Mouse (Mus musculus) kidney, adult 2 months (tissue): Measurements from ENCODE around the gene Rbm20. TPM values are rescaled to one million over a fixed set of nuclear protein-coding genes. Genes with fewer than 3 reads are reported as not detected.

Source experiments
- DNase-seq: peaks from one replicate; pipeline ENCODE4 v3.0.0; 2021
- H3K27ac ChIP-seq: fragments of 200-500 bp; 2 replicates; pipeline ENCODE4 v1.5.1; 2012; ENCODE audit warnings: low read depth, low read length, control low read depth, inconsistent platforms; ENCODE audit not compliant: insufficient read depth
- H3K27me3 ChIP-seq: fragments of 200-500 bp; replicated peaks from 2 replicates; pipeline ENCODE4 v1.6.1; 2012; ENCODE audit warnings: mild to moderate bottlenecking, moderate library complexity, low read length, inconsistent platforms; ENCODE audit not compliant: control insufficient read depth, insufficient read depth
- H3K36me3 ChIP-seq: fragments of 200-500 bp; 2 replicates; pipeline ENCODE4 v1.6.1; 2012; ENCODE audit warnings: mild to moderate bottlenecking, moderate library complexity, low read length, inconsistent platforms; ENCODE audit not compliant: control insufficient read depth, insufficient read depth
- H3K4me1 ChIP-seq: fragments of 200-500 bp; 2 replicates; pipeline ENCODE4 v1.6.1; 2011; ENCODE audit warnings: low read length; ENCODE audit not compliant: control insufficient read depth, insufficient read depth
- H3K4me3 ChIP-seq: fragments of 200-500 bp; 2 replicates; pipeline ENCODE4 v1.5.1; 2011; ENCODE audit warnings: mild to moderate bottlenecking, low read depth, low read length, control low read depth; ENCODE audit not compliant: insufficient read depth
- CTCF ChIP-seq: fragments of 200-500 bp; conservative IDR thresholded peaks from 2 replicates; pipeline ENCODE4 v1.5.1; 2011; ENCODE audit warnings: low read depth, mild to moderate bottlenecking, control low read depth, low read length, moderate library complexity, mixed read lengths; ENCODE audit not compliant: insufficient read depth, insufficient read length
- POLR2A ChIP-seq: fragments of 200-500 bp; IDR thresholded peaks from one replicate; pipeline ENCODE4 v1.6.1; 2011; ENCODE audit warnings: low read depth, low read length, control low read depth
- WGBS: fragments of 180-500 bp; shearing (Covaris S2); methylation state at CpG from one replicate; pipeline ENCODE4 v1.1.7; 2018; 5-methylcytosine and 5-hydroxymethylcytosine counted together
- polyA plus RNA-seq: library from polyadenylated mRNA; depleted of rRNA; stranded (reverse); fragments of >200 nt; gene quantifications from 2 replicates; pipeline ENCODE4 v1.2.3, GENCODE M21; 2012

Gene Rbm20
- polyA plus RNA-seq, 1 experiment = 4.3 TPM

DNA sequence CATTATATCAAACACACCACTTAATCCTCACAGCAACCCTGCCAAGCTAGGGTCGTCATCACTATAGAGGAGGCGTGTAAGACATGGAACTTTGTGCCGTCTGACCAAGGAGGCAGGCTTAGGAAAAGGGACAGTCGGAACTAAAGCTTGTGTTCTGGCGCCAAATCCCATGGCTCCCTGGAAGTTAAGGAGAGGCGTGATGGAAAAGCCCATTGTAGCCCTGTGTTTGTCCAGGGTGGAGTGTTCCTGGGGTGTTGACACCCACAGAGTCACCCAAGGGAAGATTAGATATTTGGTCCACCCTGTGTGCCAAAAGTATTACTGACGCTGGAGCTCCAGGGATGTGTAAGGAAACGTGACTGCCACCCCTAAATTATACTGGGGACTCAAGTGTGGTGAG, 166.9 kb downstream of the Rbm20 start:
- no peaks in the 10 kb centered on the region for H3K36me3 ChIP-seq
- WGBS = 92% methylated on average over 8 of the region's 8 CpGs
- no peaks in the 10 kb centered on the region for H3K4me1 ChIP-seq
- H3K27ac ChIP-seq = no peak overlapping the region
- no peak overlapping the region for H3K4me3 ChIP-seq
- TF ChIP-seq POLR2A = no peak
- TF ChIP-seq CTCF = no peak
- no peak for DNase-seq
- H3K27me3 ChIP-seq = no peaks in the 10 kb centered on the region

DNA sequence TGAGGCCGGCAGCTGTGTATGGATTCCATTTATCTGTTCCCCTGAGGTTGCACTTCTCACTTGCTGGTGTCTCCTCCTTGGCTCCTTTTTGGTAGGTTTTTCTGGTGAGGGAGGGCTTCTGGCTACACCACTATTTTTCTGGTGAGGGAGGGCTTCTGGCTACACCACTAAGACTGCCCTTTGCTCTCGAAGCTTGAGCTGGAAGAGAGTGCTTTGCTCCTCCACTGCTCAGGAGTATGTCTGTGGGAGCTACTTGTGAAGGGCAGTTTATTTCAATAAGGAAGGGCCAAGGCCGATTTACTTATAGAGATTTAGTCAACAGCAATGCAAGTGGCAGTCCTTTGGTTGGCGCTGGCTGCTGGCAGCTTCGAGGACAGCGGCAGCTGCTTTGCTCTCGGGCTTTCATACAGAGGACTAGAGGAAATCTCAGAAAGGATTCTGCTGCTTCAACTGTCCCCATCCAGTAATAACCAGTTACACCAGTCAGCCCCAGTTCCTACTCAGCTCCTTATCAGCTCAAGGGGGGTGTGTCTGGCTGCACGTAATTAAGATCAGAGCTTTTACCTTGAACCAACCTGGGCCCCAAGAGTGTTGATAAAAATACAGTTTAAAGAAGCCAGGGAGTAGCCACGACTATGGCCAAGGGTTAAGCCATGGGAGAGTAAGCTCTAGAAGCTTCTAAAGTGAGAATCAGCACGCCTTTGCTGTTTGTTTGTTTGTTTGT, 171.3 kb downstream of the Rbm20 start:
- no peaks in the 10 kb centered on the region for H3K36me3 ChIP-seq
- TF ChIP-seq POLR2A (no peak), CTCF (no peak)
- DNase-seq = no peak
- no peaks in the 10 kb centered on the region for H3K27me3 ChIP-seq
- WGBS = 83% methylated on average over 10 of the region's 10 CpGs
- no peak overlapping the region for H3K4me3 ChIP-seq
- H3K27ac ChIP-seq = no peak overlapping the region
- H3K4me1 ChIP-seq = peaks cover 23% of the 10 kb centered on the region

DNA sequence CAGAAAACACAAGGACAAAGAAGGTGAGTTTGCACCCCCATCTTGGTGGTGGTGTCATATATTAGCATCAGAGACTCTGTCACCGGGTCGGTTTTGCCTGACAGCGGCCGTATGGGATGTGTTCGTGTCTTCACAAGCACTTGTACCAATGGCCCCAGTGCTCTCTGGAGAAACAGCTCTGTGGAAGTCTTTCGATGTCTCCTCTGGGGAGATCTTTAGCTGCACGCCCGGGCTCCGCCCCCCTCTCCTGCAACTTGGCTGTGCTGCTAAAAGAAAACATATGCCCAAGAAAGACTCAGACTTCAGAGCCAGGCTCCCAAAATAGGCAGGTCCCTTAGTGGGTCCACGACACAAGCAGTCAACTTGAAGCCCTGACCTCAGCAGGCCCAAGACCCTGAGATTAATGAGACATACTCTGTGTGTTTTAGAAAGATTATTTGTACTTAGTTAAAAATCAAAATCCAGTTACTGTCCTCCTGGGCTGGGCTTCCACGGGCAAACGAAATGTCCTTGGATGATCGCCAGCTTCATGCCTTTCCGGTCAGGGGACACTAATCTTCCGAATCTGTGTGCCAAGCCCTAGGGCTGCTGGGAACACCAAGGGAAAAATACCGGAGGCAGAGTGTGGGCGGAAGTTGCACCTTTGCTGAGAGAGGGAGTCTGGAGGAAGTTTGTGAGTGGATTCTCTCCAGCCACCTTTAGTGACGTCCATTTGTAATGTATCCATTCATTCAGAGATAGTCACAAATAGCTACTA, 173.2 kb downstream of the Rbm20 start:
- peaks cover 27% of the 10 kb centered on the region for H3K4me1 ChIP-seq
- H3K27me3 ChIP-seq = no peaks in the 10 kb centered on the region
- WGBS = 21% methylated on average over 18 of the region's 18 CpGs
- TF ChIP-seq POLR2A (no peak), CTCF (no peak)
- DNase-seq = peak; percentile 93
- peak overlapping the region; percentile 89 for H3K27ac ChIP-seq
- H3K4me3 ChIP-seq = no peak overlapping the region
- H3K36me3 ChIP-seq = no peaks in the 10 kb centered on the region

DNA sequence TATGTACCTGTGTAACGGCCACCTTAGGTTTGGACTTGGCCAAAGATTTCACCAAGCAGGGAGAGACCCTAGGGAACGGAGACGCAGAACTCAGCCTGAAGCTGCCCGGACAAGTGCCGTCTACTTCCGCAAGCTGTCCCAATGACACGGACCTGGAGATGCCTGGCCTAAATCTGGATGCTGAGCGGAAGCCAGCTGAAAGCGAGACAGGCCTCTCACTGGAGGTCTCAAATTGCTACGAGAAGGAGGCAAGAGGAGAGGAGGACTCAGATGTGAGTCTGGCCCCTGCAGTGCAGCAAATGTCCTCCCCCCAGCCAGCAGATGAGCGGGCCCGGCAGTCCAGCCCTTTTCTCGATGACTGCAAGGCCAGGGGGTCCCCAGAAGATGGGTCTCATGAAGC, 174.2 kb downstream of the Rbm20 start:
- no peaks in the 10 kb centered on the region for H3K27me3 ChIP-seq
- peak overlapping the region; percentile 40 for H3K27ac ChIP-seq
- TF ChIP-seq POLR2A (no peak), CTCF (no peak)
- no peaks in the 10 kb centered on the region for H3K36me3 ChIP-seq
- DNase-seq = no peak
- WGBS = 85% methylated on average over 13 of the region's 13 CpGs
- H3K4me3 ChIP-seq = no peak overlapping the region
- H3K4me1 ChIP-seq = peaks cover 27% of the 10 kb centered on the region

GRCm38 (mm10) chr19:53851826-53852698, 175.0 kb downstream of the Rbm20 start:
- no peak for DNase-seq
- no peak overlapping the region for H3K4me3 ChIP-seq
- no peaks in the 10 kb centered on the region for H3K36me3 ChIP-seq
- TF ChIP-seq POLR2A (no peak), CTCF (no peak)
- peaks cover 27% of the 10 kb centered on the region for H3K4me1 ChIP-seq
- 68% methylated on average over 14 of the region's 14 CpGs for WGBS
- no peaks in the 10 kb centered on the region for H3K27me3 ChIP-seq
- peak overlapping the region; percentile 92 for H3K27ac ChIP-seq

DNA sequence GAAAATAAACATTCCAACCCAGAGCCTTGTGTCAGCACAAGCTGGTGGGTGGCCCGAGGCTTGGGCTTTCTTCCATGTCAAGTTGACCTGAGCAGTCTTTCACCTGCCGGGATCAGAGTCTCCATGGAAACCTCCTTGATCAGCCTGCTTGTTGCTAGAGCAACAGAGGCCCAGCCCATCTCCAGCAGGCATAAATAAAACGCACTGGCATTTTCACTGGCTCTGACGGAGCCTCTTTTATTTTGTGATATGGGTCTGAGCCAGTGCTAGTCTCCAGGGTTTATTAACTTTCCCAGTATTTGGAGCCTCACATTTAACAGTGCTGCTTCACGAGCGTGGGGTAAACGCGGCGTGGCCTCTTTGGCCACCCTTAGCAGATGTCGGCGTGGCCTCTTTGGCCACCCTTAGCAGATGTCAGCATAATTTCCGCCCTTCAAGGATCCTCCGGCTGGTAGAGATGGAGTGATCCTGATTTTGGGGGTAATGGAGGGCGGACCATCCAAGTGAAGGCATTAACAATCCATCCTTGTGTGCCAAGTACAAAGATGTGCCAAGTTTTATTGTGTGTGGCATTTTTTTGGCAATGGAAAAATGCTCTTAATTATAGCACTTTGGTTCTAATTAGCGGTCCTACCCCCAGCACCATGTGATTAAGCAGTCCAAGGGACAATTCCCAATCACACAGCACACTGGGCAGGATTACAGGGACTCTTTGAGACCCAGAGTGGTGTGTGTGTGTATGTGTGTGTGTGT, 175.8 kb downstream of the Rbm20 start:
- DNase-seq = peak; percentile 89
- Histone ChIP-seq H3K4me1 (peaks cover 27% of the 10 kb centered on the region), H3K36me3 (no peaks in the 10 kb centered on the region), H3K4me3 (no peak overlapping the region), H3K27me3 (no peaks in the 10 kb centered on the region), H3K27ac (peak overlapping the region; percentile 94)
- 20% methylated on average over 15 of the region's 15 CpGs for WGBS
- TF ChIP-seq CTCF (no peak), POLR2A (no peak)

GRCm38 (mm10) chr19:53854978-53855377, 177.9 kb downstream of the Rbm20 start:
- Histone ChIP-seq H3K27ac (no peak overlapping the region), H3K4me3 (no peak overlapping the region), H3K4me1 (peaks cover 24% of the 10 kb centered on the region), H3K36me3 (no peaks in the 10 kb centered on the region), H3K27me3 (no peaks in the 10 kb centered on the region)
- WGBS = 68% methylated on average over 4 of the region's 4 CpGs
- DNase-seq = peak; percentile 34
- no peak for TF ChIP-seq CTCF
- no peak for TF ChIP-seq POLR2A
